Mouse (Mus musculus): ENCODE results near the gene Plin3. TPM values are rescaled to one million over a fixed set of nuclear protein-coding genes. Genes with fewer than 3 reads are reported as not detected.
A peak's percentile ranks its signal among the peaks of the same experiment; 100 is the strongest.

Gene Plin3
- polyA plus RNA-seq, 1 experiment from 2014 or later = 12.3 TPM

GRCm38 (mm10) chr17:56282802-56283201 lies 9.9 kb downstream of the Plin3 start:
- Histone ChIP-seq H3K27ac (ENCODE audit: low read length) (no peak overlapping the region), H3K9me3 (replicated peaks; ENCODE audit: control insufficient read depth, low read length, poor library complexity, severe bottlenecking) (no peaks in the 10 kb centered on the region), H3K27me3 (ENCODE audit: control insufficient read depth, insufficient read depth, low read depth, low read length) (no peaks in the 10 kb centered on the region), H3K4me2 (ENCODE audit: low read length) (no peak overlapping the region), H3K36me3 (ENCODE audit: control insufficient read depth, insufficient read depth, low read length) (no peaks in the 10 kb centered on the region), H3K9ac (ENCODE audit: low read depth, low read length) (no peak overlapping the region), H3K4me3 (ENCODE audit: low read depth, low read length) (no peak overlapping the region), H3K4me1 (ENCODE audit: control insufficient read depth, insufficient read depth, low read length) (no peaks in the 10 kb centered on the region)
- no peak for ATAC-seq
- WGBS = 84% methylated on average over 4 of the region's 4 CpGs

- no peaks in the 10 kb centered on the region for H3K27me3 ChIP-seq (ENCODE audit: control insufficient read depth, insufficient read depth, low read depth, low read length)
Observed at GRCm38 (mm10) chr17:56281193-56281592, 11.5 kb downstream of the Plin3 start.

DNA sequence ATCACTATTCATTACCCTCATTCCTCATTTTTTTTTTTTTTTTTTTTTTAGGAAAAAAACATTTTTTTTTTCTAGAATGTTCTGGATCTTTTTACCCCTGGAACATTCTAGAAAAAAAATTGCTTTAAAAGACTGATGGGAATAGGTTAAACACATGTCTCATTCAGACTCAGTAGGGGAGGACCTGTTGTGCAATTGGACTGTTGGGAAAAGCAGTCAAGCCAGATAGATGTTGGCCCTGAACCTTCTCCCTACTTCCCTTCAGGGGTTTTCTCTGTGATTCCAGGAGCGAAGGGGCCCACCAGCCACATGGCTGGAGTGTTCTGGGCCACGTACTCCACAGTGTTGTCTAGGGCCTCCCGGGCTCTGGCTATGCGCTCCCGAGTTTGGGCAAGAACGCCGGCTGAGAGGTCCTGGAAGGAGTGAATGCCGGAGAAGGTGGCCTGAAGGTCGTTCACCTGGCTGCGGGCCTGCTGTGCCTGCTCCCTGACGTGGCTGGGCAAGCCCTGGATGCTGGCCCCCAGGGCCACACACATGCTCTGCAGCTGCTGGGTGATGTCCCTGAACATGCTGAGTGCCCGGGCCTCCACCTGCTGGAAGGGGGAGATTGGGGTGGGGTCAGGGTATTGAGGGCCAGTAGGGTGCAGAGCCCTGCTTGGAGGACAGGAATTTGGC lies 13.1 kb downstream of the Plin3 start:
- no peak for ATAC-seq
- H3K4me1 ChIP-seq (ENCODE audit: control insufficient read depth, insufficient read depth, low read length) = peaks cover 9% of the 10 kb centered on the region
- no peak overlapping the region for H3K4me3 ChIP-seq (ENCODE audit: low read depth, low read length)
- H3K27me3 ChIP-seq (ENCODE audit: control insufficient read depth, insufficient read depth, low read depth, low read length) = no peaks in the 10 kb centered on the region
- H3K9me3 ChIP-seq (replicated peaks; ENCODE audit: control insufficient read depth, low read length, poor library complexity, severe bottlenecking) = no peaks in the 10 kb centered on the region
- H3K36me3 ChIP-seq (ENCODE audit: control insufficient read depth, insufficient read depth, low read length) = no peaks in the 10 kb centered on the region
- H3K9ac ChIP-seq (ENCODE audit: low read depth, low read length) = no peak overlapping the region
- H3K27ac ChIP-seq (ENCODE audit: low read length) = no peak overlapping the region
- WGBS = 91% methylated on average over 12 of the region's 12 CpGs
- H3K4me2 ChIP-seq (ENCODE audit: low read length) = no peak overlapping the region

More at GRCm38 (mm10) chr17:56281193-56281592, 11.5 kb downstream of the Plin3 start:
- H3K9me3 ChIP-seq (replicated peaks; ENCODE audit: control insufficient read depth, low read length, poor library complexity, severe bottlenecking) = no peaks in the 10 kb centered on the region
- H3K36me3 ChIP-seq (ENCODE audit: control insufficient read depth, insufficient read depth, low read length) = no peaks in the 10 kb centered on the region
- ATAC-seq = no peak
- H3K4me2 ChIP-seq (ENCODE audit: low read length) = no peak overlapping the region
- peaks cover 7% of the 10 kb centered on the region for H3K4me1 ChIP-seq (ENCODE audit: control insufficient read depth, insufficient read depth, low read length)
- no peak overlapping the region for H3K9ac ChIP-seq (ENCODE audit: low read depth, low read length)
- WGBS = 94% methylated on average over 12 of the region's 12 CpGs
- no peak overlapping the region for H3K4me3 ChIP-seq (ENCODE audit: low read depth, low read length)
- no peak overlapping the region for H3K27ac ChIP-seq (ENCODE audit: low read length)

DNA sequence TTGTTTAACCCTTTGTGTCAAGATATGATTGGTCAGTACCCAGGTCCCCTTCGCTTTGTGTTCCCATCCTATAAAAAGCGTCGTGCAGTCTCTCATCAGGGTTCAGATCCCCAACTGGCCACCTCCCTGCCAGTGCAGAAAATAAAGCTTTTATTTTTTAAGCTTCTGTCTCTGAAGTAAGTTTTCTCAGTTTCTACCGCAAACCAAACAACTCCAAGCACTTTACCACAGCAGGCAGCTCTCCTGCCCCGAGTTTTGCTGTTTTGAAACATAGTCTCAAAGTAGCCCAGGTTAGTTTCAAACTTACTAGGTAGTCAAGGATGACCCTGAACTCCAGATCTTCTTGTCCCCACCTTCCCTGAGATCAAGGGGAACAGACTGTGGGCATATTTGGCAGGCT lies 14.3 kb downstream of the Plin3 start:
- Histone ChIP-seq H3K27ac (ENCODE audit: low read length) (no peak overlapping the region), H3K4me1 (ENCODE audit: control insufficient read depth, insufficient read depth, low read length) (peaks cover 9% of the 10 kb centered on the region), H3K4me3 (ENCODE audit: low read depth, low read length) (no peak overlapping the region), H3K4me2 (ENCODE audit: low read length) (no peak overlapping the region), H3K9me3 (replicated peaks; ENCODE audit: control insufficient read depth, low read length, poor library complexity, severe bottlenecking) (no peaks in the 10 kb centered on the region), H3K27me3 (ENCODE audit: control insufficient read depth, insufficient read depth, low read depth, low read length) (no peaks in the 10 kb centered on the region), H3K36me3 (ENCODE audit: control insufficient read depth, insufficient read depth, low read length) (no peaks in the 10 kb centered on the region), H3K9ac (ENCODE audit: low read depth, low read length) (no peak overlapping the region)
- ATAC-seq = no peak
- WGBS = 92% methylated on average over 5 of the region's 5 CpGs

GRCm38 (mm10) chr17:56277567-56277893 lies 15.1 kb downstream of the Plin3 start:
- no peaks in the 10 kb centered on the region for H3K27me3 ChIP-seq (ENCODE audit: control insufficient read depth, insufficient read depth, low read depth, low read length)
- no peak overlapping the region for H3K27ac ChIP-seq (ENCODE audit: low read length)
- no peak for ATAC-seq
- no peak overlapping the region for H3K4me3 ChIP-seq (ENCODE audit: low read depth, low read length)
- H3K4me2 ChIP-seq (ENCODE audit: low read length) = no peak overlapping the region
- no peak overlapping the region for H3K9ac ChIP-seq (ENCODE audit: low read depth, low read length)
- H3K4me1 ChIP-seq (ENCODE audit: control insufficient read depth, insufficient read depth, low read length) = peaks cover 9% of the 10 kb centered on the region
- no peaks in the 10 kb centered on the region for H3K9me3 ChIP-seq (replicated peaks; ENCODE audit: control insufficient read depth, low read length, poor library complexity, severe bottlenecking)
- 45% methylated on average over 2 of the region's 2 CpGs for WGBS
- no peaks in the 10 kb centered on the region for H3K36me3 ChIP-seq (ENCODE audit: control insufficient read depth, insufficient read depth, low read length)

DNA sequence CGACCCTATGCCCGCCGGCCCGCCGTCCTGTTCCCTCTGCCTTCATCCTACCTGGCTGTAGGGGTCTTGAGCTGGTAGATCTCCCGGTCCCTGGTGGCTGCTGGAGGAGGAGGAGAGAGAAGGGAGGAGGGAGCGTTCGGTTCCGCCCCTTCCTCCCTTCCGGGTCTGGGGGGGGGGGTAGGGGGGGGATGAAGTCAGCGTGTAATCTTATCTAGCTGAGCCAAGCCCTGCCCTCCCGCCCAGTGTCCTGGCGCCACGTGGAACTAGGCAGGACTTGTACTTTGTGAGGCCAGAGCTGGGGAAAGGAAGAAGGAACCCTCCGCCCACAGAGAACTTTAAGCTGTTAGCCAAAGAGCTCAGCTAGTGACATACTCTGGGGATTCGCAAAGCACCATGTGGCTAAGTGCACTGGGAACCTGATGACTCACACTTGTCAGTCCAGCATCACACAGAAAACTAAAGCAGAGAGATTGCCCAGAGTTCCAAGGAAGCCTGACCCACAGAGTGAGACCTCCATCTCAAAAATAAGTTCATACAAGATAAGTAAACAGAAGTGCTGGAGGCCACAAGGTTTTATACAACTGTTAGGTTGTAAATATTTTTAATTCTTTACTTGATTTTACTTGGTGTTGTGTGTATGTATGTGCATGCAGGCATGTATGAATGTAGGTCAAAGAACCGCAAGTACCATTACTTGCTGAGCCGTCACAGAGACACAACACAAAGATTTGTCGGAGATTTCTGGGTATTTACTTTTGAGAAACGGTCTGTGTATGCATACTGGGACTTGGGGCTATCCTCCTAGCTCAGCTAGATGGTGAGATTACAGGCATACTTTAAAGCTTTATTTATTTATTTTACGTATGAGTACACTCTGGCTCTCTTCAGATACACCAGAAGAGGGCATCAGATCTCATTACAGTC lies 15.8 kb downstream of the Plin3 start, which contains the start of gene Ticam1:
TSS of gene Ticam1 (minus strand) at position 144 of the 924 bp plus-strand sequence.
- Histone ChIP-seq H3K9me3 (replicated peaks; ENCODE audit: control insufficient read depth, low read length, poor library complexity, severe bottlenecking) (no peaks in the 10 kb centered on the region), H3K4me1 (ENCODE audit: control insufficient read depth, insufficient read depth, low read length) (peaks cover 9% of the 10 kb centered on the region), H3K27ac (ENCODE audit: low read length) (peak within 1 kb of the TSS; percentile 28; the same call in 1 of the 2 replicates), H3K4me3 (ENCODE audit: low read depth, low read length) (peak within 1 kb of the TSS; percentile 45), H3K36me3 (ENCODE audit: control insufficient read depth, insufficient read depth, low read length) (no peaks in the 10 kb centered on the region), H3K4me2 (ENCODE audit: low read length) (peak within 1 kb of the TSS; percentile 88), H3K27me3 (ENCODE audit: control insufficient read depth, insufficient read depth, low read depth, low read length) (no peaks in the 10 kb centered on the region), H3K9ac (ENCODE audit: low read depth, low read length) (peak within 1 kb of the TSS; percentile 68)
- ATAC-seq = peak; percentile 71
- WGBS = 8% methylated on average over 19 of the region's 21 CpGs

DNA sequence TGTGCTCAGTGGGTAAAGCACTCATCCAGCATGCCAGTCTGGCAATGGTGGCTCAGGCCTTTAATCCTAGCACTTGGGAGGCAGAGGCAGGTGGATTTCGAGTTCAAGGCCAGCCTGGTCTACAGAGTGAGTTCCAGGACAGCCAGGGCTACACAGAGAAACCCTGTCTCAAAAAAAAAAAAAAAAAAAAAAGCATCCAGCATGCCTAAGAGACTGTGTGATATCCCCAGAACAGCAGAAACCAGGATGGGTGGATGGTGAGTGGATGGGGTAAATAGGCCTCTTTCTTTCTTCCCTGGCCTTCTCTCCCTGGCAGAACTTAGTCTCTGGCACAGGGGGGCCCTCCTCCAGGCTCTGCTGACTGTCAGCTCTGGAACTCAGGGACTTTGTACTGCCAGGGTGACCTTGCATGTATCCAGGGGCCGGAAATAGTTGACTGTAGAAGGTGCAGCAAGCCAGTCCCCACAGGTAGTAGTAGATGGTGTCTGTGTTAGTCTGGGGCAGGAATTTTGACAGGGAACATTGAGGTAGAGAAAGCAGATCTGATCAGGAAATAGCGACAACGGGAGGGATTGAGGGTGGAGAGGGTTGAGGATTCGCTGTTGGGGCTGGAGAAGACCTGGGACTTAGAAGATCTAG lies 16.7 kb downstream of the Plin3 start:
- Histone ChIP-seq H3K27ac (ENCODE audit: low read length) (no peak overlapping the region; the same call in 1 of the 2 replicates), H3K36me3 (ENCODE audit: control insufficient read depth, insufficient read depth, low read length) (no peaks in the 10 kb centered on the region), H3K4me3 (ENCODE audit: low read depth, low read length) (peak overlapping the region; percentile 45), H3K4me2 (ENCODE audit: low read length) (peak overlapping the region; percentile 88), H3K9me3 (replicated peaks; ENCODE audit: control insufficient read depth, low read length, poor library complexity, severe bottlenecking) (no peaks in the 10 kb centered on the region), H3K27me3 (ENCODE audit: control insufficient read depth, insufficient read depth, low read depth, low read length) (no peaks in the 10 kb centered on the region), H3K4me1 (ENCODE audit: control insufficient read depth, insufficient read depth, low read length) (peaks cover 9% of the 10 kb centered on the region), H3K9ac (ENCODE audit: low read depth, low read length) (peak overlapping the region; percentile 68)
- WGBS = 34% methylated on average over 5 of the region's 5 CpGs
- ATAC-seq = peak; percentile 2; the same call in 1 of the 2 replicates

DNA sequence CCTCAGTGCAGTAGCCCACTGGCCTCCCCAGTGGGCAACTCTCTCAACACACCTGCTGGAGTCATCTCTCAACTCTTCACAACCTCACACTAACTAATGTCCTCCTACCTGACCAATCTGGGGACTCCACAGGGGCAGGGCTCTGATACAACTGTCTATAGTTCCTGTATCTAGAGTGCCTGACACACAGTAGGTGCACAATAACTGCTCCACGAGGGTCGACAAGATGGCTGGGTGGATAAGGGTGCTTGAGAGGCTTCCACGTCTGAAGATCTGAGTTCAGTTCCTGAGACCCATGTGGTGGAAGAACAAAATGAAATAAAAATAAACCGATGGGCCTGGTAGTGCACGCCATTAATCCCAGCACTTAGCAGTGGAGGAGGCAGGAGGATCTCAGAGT lies 18.7 kb downstream of the Plin3 start:
- H3K4me3 ChIP-seq (ENCODE audit: low read depth, low read length) = no peak overlapping the region
- H3K4me1 ChIP-seq (ENCODE audit: control insufficient read depth, insufficient read depth, low read length) = peaks cover 13% of the 10 kb centered on the region
- H3K9ac ChIP-seq (ENCODE audit: low read depth, low read length) = no peak overlapping the region
- H3K27me3 ChIP-seq (ENCODE audit: control insufficient read depth, insufficient read depth, low read depth, low read length) = no peaks in the 10 kb centered on the region
- 89% methylated on average over 5 of the region's 5 CpGs for WGBS
- H3K9me3 ChIP-seq (replicated peaks; ENCODE audit: control insufficient read depth, low read length, poor library complexity, severe bottlenecking) = no peaks in the 10 kb centered on the region
- no peak overlapping the region for H3K27ac ChIP-seq (ENCODE audit: low read length)
- H3K4me2 ChIP-seq (ENCODE audit: low read length) = no peak overlapping the region
- no peaks in the 10 kb centered on the region for H3K36me3 ChIP-seq (ENCODE audit: control insufficient read depth, insufficient read depth, low read length)
- no peak for ATAC-seq

All from midbrain, embryonic 16.5 days (tissue).